Mouse (Mus musculus) adrenal gland, postnatal 4 days (tissue): ENCODE results near the gene Ppp2r5a. TPM values are rescaled to one million over a fixed set of nuclear protein-coding genes. Genes with fewer than 3 reads are reported as not detected.

Experiments used
- DNase-seq, 2 experiments: peaks; one replicate each; pipeline ENCODE4 v3.0.0; 2021 to 2022; ENCODE audit warnings: low spot score in 2 of 2, mixed read lengths in 2 of 2
- total RNA-seq, 2 experiments: library from RNA; stranded (reverse); gene quantifications; 2 replicates each; pipeline ENCODE4 v1.2.3; 2021

Ppp2r5a gene
- total RNA-seq, 2 experiments from 2014 or later: 105 to 107 TPM

DNA sequence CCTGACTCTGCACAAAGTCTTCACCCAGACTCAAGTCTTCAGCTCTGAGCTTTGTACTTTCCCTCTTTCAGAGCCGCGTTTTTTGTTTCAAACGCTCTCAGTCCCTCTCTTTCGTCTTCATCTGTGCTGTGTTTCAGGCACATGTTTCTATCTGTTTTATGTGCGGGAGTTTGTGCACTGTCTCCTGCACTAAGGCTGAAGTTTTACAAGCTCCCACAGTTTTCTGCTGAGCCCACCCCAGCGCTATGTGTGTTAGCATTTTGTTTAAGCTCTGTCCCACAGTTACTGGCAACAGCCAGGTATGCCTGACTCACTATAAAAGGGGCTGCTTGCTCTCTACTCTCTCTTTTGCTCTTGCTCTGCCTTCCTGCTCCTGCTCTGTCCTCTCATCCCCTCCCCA, 16.3 kb upstream of the Ppp2r5a start:
- DNase-seq: no peak

DNA sequence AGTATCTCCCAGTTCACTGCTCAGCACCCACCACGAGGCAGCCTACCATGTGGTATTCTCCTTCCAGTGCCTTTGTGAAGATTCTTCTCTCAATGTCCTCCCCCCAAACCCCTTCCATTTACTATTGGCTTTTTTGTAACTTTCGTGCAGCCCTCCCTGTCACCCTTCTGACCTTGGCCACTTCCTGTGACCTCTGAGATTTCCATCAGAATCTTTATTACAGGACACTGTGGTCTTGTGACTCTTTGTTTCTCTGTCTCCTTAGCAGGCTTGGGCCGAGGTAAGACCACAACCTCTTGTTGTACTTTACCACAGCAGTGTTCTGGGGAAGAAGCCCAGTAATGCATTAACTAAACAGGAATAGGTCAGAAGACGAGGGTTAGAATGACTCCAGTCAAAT, 15.9 kb upstream of the Ppp2r5a start:
- no peak for DNase-seq

DNA sequence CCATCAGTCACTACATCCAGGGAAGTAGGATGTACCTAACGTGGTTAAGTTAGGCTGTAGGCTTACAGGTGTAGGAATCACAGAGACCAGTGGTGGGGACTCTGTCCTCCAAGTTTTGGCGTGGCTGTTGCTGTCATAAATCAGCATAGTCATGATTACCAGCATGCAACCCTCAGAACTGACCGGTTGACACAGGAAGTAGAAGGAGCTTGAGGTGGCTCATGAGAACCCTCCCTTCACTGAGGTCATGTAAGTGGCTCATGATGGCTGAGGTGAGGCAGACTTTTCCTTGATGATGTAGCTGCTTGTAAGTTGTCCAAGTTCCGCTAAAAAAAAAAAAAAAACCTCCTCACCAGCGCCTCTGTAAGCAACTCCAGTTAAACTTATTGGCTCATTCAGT, 14.0 kb upstream of the Ppp2r5a start:
- DNase-seq: no peak

DNA sequence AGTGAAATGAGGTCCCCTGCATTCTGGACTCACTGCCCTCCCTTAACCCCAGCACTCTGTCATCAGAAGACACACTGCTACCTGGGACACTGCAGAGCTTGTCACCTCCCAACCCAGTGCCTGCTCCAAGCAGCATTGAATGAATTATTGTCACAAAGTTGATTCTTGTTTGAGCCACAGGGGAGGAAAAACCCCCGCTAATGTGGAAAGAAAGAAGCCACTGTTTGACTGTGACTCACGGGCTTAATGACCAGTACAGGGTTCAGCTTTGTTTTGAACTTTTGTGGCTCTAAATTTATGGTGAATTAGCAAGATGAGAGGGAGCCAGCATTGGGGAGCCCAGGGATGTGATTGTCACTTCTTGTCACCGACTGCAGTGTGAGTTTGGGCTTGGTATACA, 13.5 kb upstream of the Ppp2r5a start:
- no peak for DNase-seq

DNA sequence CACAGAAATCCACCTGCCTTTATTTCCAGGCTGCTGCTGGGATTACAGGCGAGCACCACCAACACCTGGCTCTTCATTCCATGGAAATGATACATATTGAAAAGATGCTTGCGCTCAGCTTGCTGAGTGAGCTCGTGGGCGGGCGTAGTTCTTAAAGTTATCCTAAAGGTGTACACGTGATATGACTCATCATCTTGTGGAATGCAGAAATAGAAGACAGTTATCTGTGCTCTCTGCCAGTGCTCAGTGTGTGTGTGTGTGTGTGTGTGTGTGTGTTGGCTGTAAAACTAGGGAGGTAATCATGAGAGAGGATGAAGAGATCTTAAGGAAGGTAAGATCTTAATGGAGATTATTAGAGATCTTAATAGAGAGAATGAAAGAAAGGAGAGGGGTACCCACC, 11.4 kb upstream of the Ppp2r5a start:
- no peak for DNase-seq

DNA sequence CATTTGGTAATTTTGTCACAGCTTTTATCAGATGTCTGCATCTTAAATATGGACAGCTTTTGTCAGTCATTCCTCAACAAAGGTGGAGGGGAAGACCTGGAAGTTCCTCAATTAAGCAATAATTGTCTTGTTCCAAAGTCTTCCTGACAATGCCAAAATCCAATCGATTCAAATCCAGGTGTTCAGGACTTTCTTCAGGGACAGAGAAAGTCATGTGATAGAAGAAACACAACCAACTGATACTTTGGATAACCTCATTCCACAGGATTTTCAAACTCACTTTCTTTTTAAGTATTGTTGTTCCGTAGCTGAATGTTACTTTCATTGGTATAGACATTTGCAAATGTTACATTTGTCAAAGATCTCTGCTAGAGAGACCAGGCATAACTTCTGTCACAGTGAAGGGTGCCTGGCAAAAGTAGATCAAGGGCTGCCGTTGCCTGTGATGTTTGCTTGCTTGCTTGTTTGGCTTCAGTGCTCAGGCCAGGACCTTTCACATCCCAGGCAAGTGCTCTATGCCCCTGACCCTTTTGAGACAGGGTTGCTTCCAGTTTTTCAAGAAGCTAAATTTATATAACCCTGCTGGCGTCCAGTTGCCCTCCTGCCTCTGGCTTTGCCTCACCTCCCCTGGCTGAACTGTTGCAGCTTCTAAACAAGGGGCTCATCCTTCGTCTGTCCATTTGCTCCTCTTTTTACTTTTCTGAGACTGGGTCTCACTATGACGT, 10.8 kb upstream of the Ppp2r5a start:
- no peak for DNase-seq

DNA sequence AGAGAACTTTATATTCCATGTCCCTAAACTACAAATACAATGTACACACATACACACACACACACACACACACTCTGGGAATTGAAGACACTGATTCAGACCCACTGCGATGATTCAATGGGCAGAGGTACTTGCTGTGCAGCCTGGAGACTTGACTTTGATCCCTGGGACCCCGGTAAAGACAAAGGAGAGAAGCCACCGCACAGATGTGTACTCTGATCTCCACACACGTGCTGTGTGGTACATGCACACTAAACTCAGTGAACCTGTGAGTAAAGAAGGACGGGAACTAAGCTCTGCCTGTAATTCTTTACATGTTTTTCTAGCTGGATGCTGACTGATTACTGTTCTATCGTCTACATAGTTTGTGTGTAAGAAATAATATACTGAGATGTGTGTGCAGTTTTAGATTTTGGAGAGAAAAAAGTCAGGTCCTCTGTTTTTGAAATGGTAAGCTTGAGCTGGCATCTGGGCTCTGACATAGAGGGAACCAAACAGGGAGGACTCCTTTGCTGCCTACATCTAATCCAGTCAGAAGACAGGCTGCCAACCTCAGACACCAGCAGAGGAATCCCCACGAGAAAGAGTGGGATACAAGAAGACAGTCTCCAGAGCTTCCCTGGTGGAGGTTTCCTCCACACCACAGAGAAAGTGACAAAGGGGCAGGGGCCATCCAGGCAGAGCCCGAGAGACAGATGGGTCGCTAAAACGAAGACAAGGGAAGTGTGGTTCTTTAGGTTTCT, 7.4 kb upstream of the Ppp2r5a start:
- no peak for DNase-seq

DNA sequence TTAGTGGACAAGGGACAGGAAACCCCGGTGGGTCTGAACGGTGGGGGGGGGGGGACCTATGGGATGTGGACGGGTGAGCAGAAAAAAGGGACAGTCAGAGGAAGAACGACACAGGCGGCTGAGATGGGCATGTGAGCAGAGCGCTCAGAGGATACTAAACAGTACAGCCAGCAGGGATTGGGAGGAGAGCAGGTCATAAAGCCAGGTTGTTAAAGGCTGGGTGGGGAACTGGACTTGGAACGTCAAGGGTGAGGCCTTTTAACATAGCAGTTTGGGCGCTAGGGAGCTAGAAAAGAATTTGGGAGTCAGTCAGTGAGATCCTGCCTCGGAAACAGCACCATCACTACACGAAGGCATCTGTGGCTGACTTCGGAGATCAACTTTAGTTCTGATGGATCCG, 4.2 kb upstream of the Ppp2r5a start:
- DNase-seq: no peak

DNA sequence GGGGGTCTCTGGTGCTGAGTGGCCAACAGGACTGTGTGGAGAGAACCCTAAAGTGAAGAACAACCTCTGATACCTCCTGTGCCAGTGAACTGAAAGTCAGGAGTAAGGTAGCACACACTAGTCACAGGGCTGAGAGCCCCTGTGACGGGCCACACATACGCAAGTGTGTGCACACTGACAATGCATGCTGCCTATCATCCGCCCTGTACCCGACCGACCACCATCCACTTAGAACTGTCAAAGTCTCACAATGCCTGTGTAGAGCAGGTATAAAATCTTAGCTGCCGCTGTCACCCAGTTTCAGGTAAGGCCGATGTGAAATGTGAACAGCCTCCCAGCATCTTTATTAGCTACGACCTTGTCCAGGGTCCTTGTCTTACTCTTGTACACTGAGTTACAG, 3.4 kb upstream of the Ppp2r5a start:
- no peak for DNase-seq

DNA sequence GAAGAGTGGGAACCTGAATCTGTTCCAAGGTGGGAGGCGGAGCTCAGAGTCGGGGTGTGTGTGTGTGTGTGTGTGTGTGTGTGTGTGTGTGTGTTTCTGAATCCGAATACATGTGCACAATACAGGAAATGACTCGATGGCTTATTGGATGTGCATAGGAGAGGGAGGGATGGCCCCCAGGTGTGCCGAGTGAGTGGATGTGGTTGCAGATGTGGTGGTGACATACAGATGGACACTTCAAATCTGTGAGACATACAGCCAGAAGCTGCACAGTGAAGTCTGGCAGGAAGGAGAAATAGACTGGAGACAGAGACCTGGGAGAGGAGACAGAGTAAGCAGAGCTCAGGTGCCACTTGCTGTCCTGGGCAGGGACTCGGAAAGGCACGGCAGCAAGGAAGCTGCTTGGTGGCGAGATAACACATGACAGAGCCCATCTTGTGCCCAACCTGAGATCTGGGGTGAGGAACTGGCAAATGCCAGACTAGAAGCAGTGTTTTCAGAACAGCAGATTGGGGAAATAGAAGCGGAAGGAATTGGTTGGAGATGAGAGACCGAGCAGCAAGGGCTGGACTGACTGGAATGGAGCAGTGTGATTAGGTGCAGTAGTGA, 1.8 kb upstream of the Ppp2r5a start:
- no peak for DNase-seq

DNA sequence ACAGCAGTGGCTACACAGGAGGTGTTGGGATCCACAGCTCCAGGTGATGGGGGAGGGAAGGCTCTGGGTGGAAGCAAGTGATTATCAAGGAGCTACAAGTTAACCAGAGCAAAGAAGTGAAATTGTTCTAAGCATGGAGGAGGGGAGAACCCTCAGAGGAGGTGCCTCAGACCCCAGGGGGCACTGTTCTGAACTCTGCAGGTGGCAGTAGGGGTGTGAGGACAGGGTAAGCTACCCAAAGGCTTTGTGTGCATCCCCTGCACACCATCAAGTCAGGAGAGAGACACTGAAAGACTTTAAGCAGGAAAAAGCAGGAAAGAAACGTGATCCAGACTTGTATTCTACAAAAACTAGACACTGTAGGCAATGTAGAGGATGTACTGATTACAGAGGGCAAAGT, 1.2 kb upstream of the Ppp2r5a start:
- DNase-seq: no peak

DNA sequence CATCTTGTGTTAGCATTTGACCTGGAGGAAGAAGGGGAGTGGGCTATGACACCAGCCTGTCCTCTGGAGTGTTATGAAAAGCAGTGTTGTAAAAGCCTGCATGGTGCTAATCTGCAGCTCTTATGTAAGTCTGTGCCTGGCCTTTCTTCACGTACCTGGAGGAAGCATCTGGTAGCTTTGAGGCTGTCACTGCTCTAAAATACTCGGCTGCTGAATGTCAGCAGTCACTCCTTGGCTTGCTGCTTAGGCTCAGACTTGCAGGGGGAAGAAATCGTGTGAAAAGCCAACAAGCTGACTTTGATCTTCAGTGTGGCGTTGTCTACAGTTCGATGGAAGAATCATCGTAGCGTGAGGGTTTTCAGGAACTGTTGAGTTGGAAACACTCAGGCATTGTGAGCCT, 566 bp downstream of the Ppp2r5a start:
- no peak for DNase-seq

DNA sequence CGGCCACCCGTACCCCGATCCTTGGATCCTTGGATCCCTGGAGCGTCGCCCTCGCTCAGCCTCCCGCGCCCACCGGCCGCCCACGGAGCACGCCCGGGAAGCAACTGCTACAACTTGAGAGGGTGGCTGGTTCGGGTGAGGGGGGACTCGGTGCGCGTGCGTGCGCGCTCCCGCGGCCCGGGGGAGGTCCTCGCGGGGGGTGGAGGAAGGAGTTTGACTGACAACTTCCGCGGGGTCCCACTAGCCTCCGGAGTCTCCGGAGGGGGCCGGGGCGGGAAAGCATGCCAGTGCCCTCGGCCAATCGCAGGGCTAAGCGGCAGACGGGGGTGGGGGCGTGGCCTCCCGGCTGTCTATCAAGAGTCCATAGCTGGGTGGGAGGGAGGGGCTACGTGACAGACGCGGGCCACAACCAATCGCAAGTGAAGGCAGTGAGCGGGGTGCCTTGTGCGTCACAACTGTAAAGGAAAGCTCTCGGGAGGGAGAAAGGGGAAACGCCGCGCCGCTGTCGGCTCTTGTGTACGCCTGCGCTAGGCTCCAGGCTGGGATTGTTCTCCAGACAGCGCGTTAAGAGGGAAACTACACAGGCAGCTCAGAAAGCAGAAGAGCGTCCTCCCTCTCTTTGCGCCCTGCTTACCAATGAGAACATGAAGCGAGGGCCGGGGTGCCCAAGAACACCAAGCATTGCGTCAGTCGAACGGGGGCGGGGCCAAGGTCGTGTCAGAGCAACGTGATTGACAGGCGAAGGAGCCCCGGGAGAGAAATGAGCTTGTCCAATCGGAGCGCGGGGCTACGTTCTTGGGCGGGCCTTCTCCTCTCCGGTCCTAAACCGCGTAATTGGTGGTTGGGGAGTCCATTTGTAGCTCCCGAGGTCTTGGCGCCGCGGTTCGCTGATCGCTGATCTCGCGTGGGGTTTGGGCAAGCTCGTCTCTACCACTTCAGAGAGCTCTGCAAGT, 5.9 kb downstream of the Ppp2r5a start:
- DNase-seq: peak; percentile 97 to 98

DNA sequence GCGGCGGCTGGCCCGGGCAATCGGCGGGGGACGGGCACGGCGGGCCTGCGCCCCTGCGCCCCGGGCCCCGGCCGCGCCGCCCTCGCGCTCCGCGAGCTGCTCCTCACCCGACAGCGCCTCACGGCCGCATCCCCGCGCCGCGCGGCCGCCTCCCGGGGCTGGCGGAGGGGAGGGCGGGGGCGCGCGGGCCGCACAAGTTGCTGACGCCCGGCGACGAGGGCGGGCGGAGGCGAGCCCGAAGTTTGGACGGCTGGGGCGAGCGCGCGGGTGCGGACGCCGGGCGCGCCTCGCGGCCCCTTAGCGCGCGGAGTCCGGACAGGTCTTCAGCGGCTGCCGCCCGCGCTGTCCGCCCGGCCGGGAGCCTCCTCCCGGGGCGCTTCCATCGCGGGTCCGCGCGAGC, 6.6 kb downstream of the Ppp2r5a start:
- DNase-seq: peak in 1 of 2 experiments; percentile 10

DNA sequence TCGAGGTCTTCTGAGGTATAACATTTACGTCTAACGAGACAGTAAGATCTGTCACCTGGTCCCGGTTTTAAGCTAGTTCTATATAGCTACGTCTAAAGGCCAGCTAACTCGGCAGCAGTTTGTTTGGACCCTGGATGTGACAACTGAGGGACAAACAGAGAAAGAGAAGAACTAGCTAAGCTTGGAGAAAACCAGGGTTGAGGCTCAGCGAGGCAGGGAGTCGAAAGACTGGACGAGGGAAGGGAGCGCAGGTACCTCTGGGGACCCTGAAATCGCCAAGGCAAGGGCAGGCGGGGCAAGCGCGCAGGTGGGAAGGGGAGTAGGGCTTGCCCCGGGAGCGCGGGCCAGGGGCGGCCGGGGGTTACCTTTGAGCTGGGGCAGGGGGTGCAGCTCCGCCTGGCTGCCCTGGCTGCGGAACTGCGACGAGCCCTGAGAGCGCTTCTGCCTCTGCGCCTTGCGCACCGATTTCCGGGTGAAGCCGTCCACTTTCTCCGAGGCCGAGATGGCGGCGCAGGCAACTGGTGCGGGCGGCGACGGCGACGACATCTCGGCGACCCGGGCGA, 7.1 kb downstream of the Ppp2r5a start:
- DNase-seq: peak; percentile 34 to 37

DNA sequence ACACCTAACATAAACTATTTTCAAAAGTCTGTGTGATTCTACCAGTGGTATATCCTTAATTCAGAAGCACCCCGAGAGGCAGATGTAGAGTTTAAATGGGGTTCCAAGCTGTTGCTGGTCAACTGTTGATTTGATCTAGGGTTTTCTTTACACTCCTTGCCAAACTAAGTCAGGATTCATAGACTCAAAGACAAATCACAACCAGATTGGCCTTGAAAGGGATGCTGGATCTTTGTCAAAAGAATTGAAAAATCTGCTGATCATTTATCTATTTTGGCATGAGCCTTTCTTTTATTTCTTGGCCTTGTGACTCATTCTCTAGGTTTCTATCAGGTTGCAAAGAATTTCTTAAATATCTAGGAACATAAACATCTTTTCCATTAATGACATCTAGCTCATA, 7.9 kb downstream of the Ppp2r5a start:
- DNase-seq: no peak

DNA sequence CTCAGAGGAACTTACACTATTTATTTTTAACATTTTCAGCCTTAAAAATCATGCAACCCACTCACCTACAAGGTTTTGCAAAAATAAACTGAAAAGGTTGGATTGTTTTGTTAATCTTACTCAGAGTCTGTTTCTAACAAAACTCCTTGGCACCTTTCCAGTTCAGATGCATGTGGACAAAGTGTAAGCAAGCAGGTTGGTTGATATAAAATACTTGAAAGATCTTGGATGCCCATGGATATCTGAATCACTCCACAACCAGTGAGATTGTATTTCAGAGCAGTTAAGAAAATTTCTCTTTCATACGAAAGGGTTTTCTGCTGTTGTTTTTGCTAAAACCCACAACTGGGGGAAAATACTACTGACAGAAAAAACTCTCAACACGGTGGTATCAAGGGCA, 8.9 kb downstream of the Ppp2r5a start:
- no peak for DNase-seq

DNA sequence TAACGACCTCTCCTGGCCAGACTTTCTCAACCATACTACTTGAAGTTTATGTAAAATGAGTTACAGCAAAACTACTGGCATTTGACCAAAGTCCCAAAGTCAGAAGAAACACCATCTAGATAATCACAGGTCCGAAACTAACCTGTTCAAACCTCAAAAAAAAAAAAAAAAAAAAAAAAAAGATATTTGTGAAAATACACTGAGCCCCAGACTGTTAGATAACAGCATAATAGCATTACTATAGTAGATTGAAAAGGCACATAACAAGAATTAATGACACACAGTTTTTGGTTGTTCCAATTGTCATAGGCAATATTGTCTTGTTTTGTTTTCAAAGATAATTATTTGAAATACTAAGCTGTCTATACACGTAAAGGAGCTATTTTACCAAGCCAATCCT, 9.5 kb downstream of the Ppp2r5a start:
- no peak for DNase-seq

DNA sequence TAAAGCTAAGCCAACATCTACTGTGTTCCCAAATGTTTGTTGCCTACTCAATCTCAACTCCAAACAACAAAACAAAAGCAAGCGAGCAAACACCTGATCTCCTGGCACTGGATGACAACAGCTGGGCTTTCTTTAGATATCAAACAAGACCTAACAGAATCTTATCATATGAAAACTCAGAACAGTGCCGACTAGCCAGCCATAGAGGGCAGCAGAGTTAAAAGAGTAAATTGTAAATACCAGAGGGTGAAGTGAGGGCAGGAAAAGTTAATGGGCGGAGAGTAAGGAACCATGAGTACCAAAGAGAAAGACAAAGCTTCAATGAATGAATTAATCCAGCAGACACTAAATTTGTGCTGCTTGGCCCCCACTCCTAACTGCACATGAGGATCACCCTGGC, 11.8 kb downstream of the Ppp2r5a start:
- no peak for DNase-seq

DNA sequence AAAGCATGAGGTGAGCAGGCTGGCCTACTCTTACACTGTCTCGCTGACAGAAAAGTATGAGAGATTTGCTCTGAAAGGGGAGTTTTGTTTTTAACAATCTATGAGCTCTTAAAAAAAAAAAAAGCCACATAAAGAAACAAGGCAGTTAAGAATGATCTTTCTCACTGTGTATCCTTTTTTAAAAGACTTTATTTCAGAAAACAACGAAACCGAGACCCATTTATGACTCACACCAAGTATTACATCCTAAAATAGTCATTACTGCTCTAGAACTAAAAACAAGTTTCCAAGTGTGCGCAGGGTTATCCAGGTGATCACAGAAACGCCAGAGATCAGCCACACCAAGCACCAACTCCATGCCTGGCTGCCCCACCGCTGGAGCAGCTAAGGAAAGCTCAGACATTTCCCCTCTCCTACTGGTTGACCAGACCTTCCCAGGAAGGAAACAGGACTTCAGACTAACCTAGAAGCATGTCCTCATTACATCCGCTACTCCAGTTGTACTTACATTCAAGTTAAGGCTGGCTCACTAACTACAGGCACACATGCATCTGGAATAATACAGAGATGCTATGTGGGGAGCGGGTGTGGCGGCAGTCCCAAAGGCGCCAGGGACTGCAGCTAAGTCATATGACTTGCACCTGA, 18.2 kb downstream of the Ppp2r5a start:
- no peak for DNase-seq
